Mouse (Mus musculus) ES-E14 (cell line): ENCODE measurements around the gene Ell3.

ENCODE experiments used
- MAFK ChIP-seq: IDR thresholded peaks from 2 replicates; pipeline ENCODE4 v1.6.1; 2014; ENCODE audit warnings: mild to moderate bottlenecking, low read depth, low read length, inconsistent platforms; ENCODE audit not compliant: insufficient read depth
- ZC3H11A ChIP-seq: IDR thresholded peaks from 2 replicates; pipeline ENCODE4 v1.6.1; 2012; ENCODE audit warnings: low read depth, mild to moderate bottlenecking, inconsistent platforms, low read length, borderline replicate concordance
- ZNF384 ChIP-seq: IDR thresholded peaks from 2 replicates; pipeline ENCODE4 v1.6.1; 2012; ENCODE audit warnings: low read depth, low read length, inconsistent platforms

DNA sequence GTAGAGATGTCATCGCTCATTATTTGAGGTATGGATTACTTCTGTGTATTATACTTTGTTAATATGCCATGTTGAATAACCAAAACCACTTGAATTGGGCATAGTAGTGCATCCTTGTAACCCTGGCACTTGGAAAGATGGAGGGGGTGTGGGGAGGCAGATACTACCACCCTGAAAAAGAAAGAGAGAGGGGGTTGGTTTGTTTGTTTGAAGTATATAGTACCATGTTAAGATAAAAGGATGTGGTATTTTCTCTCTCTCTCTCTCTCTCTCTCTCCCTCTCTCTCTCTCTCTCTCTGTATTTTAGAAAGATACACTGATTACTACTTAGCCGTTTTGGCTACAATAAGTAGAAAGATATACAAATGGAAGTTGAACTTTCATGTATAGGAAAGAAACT, 18.2 kb downstream of the Ell3 start:
- TF ChIP-seq ZC3H11A (no peak), MAFK (no peak), ZNF384 (no peak)
